Mouse (Mus musculus) limb, embryonic 15.5 days (tissue): Measurements from ENCODE around the gene Olfr1315-ps1. TPM values are rescaled to one million over a fixed set of nuclear protein-coding genes. Genes with fewer than 3 reads are reported as not detected.

Source experiments
- ATAC-seq: fragments of 200-750 bp; cut with Nextera tagmentation; 2 replicates; pipeline ENCODE4 v1.8.0; 2017; ENCODE audit warnings: low read depth, moderate TSS enrichment; ENCODE audit not compliant: insufficient number of reproducible peaks, low FRiP score, low TSS enrichment
- H3K27ac ChIP-seq: fragments of 300-500 bp; sonication (generic); 2 replicates; pipeline ENCODE4 v1.5.1; 2015; ENCODE audit warnings: moderate library complexity, mild to moderate bottlenecking, inconsistent platforms
- H3K27me3 ChIP-seq: fragments of 300-500 bp; sonication (generic); 2 replicates; pipeline ENCODE4 v1.6.1; 2015; ENCODE audit warnings: inconsistent platforms
- H3K36me3 ChIP-seq: fragments of 300-500 bp; sonication (generic); 2 replicates; pipeline ENCODE4 v1.6.1; 2015; ENCODE audit warnings: inconsistent platforms
- H3K4me1 ChIP-seq: fragments of 300-500 bp; sonication (generic); 2 replicates; pipeline ENCODE4 v1.6.1; 2015; ENCODE audit warnings: inconsistent platforms
- H3K4me2 ChIP-seq: fragments of 300-500 bp; sonication (generic); 2 replicates; pipeline ENCODE4 v1.6.1; 2015; ENCODE audit warnings: mild to moderate bottlenecking, inconsistent platforms
- H3K4me3 ChIP-seq: fragments of 300-500 bp; sonication (generic); 2 replicates; pipeline ENCODE4 v1.5.1; 2015; ENCODE audit warnings: mild to moderate bottlenecking, inconsistent platforms
- H3K9ac ChIP-seq: fragments of 300-500 bp; sonication (generic); 2 replicates; pipeline ENCODE4 v1.6.1; 2015; ENCODE audit warnings: inconsistent platforms
- H3K9me3 ChIP-seq: fragments of 300-500 bp; sonication (generic); 2 replicates; pipeline ENCODE4 v1.6.1; 2016; ENCODE audit warnings: inconsistent platforms
- WGBS: fragments of 180-500 bp; shearing (Covaris S2); methylation state at CpG from one replicate; pipeline ENCODE4 v1.1.7; 2015; 5-methylcytosine and 5-hydroxymethylcytosine counted together
- polyA plus RNA-seq: library from polyadenylated mRNA; unstranded; fragments of >200 nt; fragmentation: Nextera tagmentation; extraction: Ambion mirVana; gene quantifications from 2 replicates; pipeline ENCODE4 v1.2.1, GENCODE M21; 2015

Gene Olfr1315-ps1
- polyA plus RNA-seq: not detected in 2 replicates

- H3K4me1 ChIP-seq: no peaks in the 10 kb centered on the region
- no peak within 1 kb of the TSS for H3K4me2 ChIP-seq
- no peaks in the 10 kb centered on the region for H3K36me3 ChIP-seq
- H3K4me3 ChIP-seq: no peak within 1 kb of the TSS
- no peak within 1 kb of the TSS for H3K27ac ChIP-seq
- ATAC-seq: no peak
- H3K9me3 ChIP-seq: no peaks in the 10 kb centered on the region
- no peak within 1 kb of the TSS for H3K9ac ChIP-seq
- no peaks in the 10 kb centered on the region for H3K27me3 ChIP-seq
- WGBS: 68% methylated on average over 1 of the region's 1 CpGs
Observed at GRCm38 (mm10) chr2:112115340-112115739, at the start of gene Olfr1315-ps1. TSS of gene Olfr1315-ps1 (minus strand) at chr2:112115440.

DNA sequence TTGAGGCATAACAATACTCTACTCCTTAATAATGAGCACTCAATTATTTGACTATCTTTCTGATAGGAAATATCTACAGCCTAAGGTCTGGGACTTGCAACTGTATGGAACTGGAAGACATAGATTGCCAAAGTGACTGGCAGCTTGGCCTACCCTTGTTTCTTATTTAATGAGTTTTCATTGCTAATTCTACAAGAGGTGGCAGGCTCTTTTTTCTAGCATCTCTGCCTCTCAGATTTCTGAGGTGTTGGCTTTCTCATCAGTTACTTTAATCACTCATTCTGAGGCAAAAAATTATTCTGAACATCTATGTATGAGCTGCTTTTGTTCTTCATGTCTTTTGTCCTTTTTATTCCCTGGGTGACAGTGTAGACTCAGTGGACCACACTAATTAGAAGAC, 38.7 kb upstream of the Olfr1315-ps1 start, which contains the start of gene Olfr1318:
Gene Olfr1318, plus strand, starts transcription at position 301 of the 400 bp plus-strand sequence.
- no peaks in the 10 kb centered on the region for H3K36me3 ChIP-seq
- no peak within 1 kb of the TSS for H3K27ac ChIP-seq
- H3K4me3 ChIP-seq: no peak within 1 kb of the TSS
- no peaks in the 10 kb centered on the region for H3K4me1 ChIP-seq
- H3K27me3 ChIP-seq: no peaks in the 10 kb centered on the region
- no peak within 1 kb of the TSS for H3K9ac ChIP-seq
- H3K9me3 ChIP-seq: no peaks in the 10 kb centered on the region
- no peak for ATAC-seq
- H3K4me2 ChIP-seq: no peak within 1 kb of the TSS

GRCm38 (mm10) chr2:112140029-112140428, 24.8 kb upstream of the Olfr1315-ps1 start, which contains the start of gene Olfr1317:
TSS of gene Olfr1317 (plus strand) at chr2:112140329.
- WGBS: 62% methylated on average over 2 of the region's 2 CpGs
- ATAC-seq: no peak
- no peaks in the 10 kb centered on the region for H3K27me3 ChIP-seq
- H3K4me1 ChIP-seq: no peaks in the 10 kb centered on the region
- H3K27ac ChIP-seq: no peak within 1 kb of the TSS
- no peak within 1 kb of the TSS for H3K4me2 ChIP-seq
- H3K9ac ChIP-seq: no peak within 1 kb of the TSS
- no peaks in the 10 kb centered on the region for H3K9me3 ChIP-seq
- no peak within 1 kb of the TSS for H3K4me3 ChIP-seq
- no peaks in the 10 kb centered on the region for H3K36me3 ChIP-seq

GRCm38 (mm10) chr2:112134877-112135276, 19.6 kb upstream of the Olfr1315-ps1 start, which contains the start of gene Olfr1316:
TSS of gene Olfr1316 (minus strand) at chr2:112134977.
- 85% methylated on average over 2 of the region's 2 CpGs for WGBS
- Histone ChIP-seq H3K27ac (no peak within 1 kb of the TSS), H3K9me3 (no peaks in the 10 kb centered on the region), H3K27me3 (no peaks in the 10 kb centered on the region), H3K36me3 (no peaks in the 10 kb centered on the region), H3K4me1 (no peaks in the 10 kb centered on the region), H3K9ac (no peak within 1 kb of the TSS), H3K4me2 (no peak within 1 kb of the TSS), H3K4me3 (no peak within 1 kb of the TSS)
- ATAC-seq: no peak

GRCm38 (mm10) chr2:112096681-112097080, 18.6 kb downstream of the Olfr1315-ps1 start, which contains the start of gene Olfr1314:
TSS of gene Olfr1314 (minus strand) at chr2:112096781.
- Histone ChIP-seq H3K9me3 (no peaks in the 10 kb centered on the region), H3K27me3 (no peaks in the 10 kb centered on the region), H3K4me2 (no peak within 1 kb of the TSS), H3K27ac (no peak within 1 kb of the TSS), H3K36me3 (no peaks in the 10 kb centered on the region), H3K4me1 (no peaks in the 10 kb centered on the region), H3K4me3 (no peak within 1 kb of the TSS), H3K9ac (no peak within 1 kb of the TSS)
- no peak for ATAC-seq

DNA sequence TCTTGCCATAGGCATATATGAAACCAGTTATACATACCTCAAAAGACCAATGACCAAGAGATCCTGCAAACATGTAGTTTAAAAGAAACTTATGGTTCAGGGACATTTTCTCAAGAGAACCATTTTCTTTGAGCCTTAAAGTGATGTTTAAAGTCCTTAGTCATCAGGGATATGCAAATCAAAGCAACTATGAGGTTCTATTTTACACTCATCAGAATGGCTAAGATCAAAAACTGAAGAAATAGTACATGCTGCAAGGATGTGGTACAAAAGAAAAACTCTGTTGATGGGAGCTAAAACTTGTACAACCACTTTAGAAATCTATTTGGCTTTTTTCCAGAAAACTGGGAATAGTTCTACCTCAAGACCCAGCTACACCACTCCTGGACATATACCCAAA, 37.5 kb downstream of the Olfr1315-ps1 start, which contains the start of gene Olfr1313:
Gene Olfr1313, minus strand, starts transcription at position 101 of the 400 bp plus-strand sequence.
- Histone ChIP-seq H3K27me3 (no peaks in the 10 kb centered on the region), H3K36me3 (no peaks in the 10 kb centered on the region), H3K27ac (no peak within 1 kb of the TSS), H3K4me2 (no peak within 1 kb of the TSS), H3K9me3 (no peaks in the 10 kb centered on the region), H3K4me3 (no peak within 1 kb of the TSS), H3K4me1 (no peaks in the 10 kb centered on the region), H3K9ac (no peak within 1 kb of the TSS)
- ATAC-seq: no peak

Other genes with a start within 250 kb of the Olfr1315-ps1 start
- not detected in 2 replicates for gene Olfr1305, start 238.3 kb downstream of the Olfr1315-ps1 start, polyA plus RNA-seq
- not detected in 2 replicates for gene Olfr1306, start 199.2 kb downstream of the Olfr1315-ps1 start, polyA plus RNA-seq
- not detected in 2 replicates for gene Olfr1307, start 166.0 kb downstream of the Olfr1315-ps1 start, polyA plus RNA-seq
- not detected in 2 replicates for gene Olfr1308, start 150.5 kb downstream of the Olfr1315-ps1 start, polyA plus RNA-seq
- gene Olfr1309, start 125.2 kb downstream of the Olfr1315-ps1 start, polyA plus RNA-seq: not detected in 2 replicates
- not detected in 2 replicates for gene Olfr1310, start 102.7 kb downstream of the Olfr1315-ps1 start, polyA plus RNA-seq
- gene Olfr1311, start 91.0 kb downstream of the Olfr1315-ps1 start, polyA plus RNA-seq: not detected in 2 replicates
- not detected in 2 replicates for gene Olfr1312, start 65.2 kb downstream of the Olfr1315-ps1 start, polyA plus RNA-seq
- gene Olfr1313, start 37.6 kb downstream of the Olfr1315-ps1 start, polyA plus RNA-seq: not detected in 2 replicates
- gene Olfr1314, start 18.7 kb downstream of the Olfr1315-ps1 start, polyA plus RNA-seq: not detected in 2 replicates
- not detected in 2 replicates for gene Olfr1316, start 19.5 kb upstream of the Olfr1315-ps1 start, polyA plus RNA-seq
- gene Olfr1317, start 24.9 kb upstream of the Olfr1315-ps1 start, polyA plus RNA-seq: not detected in 2 replicates
- gene Olfr1318, start 38.8 kb upstream of the Olfr1315-ps1 start, polyA plus RNA-seq: not detected in 2 replicates
- 17.0 and 21.0 TPM in 2 replicates for gene Lpcat4, start 124.0 kb upstream of the Olfr1315-ps1 start, polyA plus RNA-seq
- gene Nutm1, start 143.9 kb upstream of the Olfr1315-ps1 start, polyA plus RNA-seq: not detected in 2 replicates
- gene Nop10, start 146.5 kb upstream of the Olfr1315-ps1 start, polyA plus RNA-seq: 185 and 207 TPM in 2 replicates
- 8.0 and 8.6 TPM in 2 replicates for gene Slc12a6, start 150.4 kb upstream of the Olfr1315-ps1 start, polyA plus RNA-seq
- not detected in 2 replicates for gene Gm21985, start 150.9 kb upstream of the Olfr1315-ps1 start, polyA plus RNA-seq